Mouse (Mus musculus) 3134 (cell line): ENCODE measurements around the gene Armc2.

Source experiments
- DNase-seq: peaks from one replicate; pipeline ENCODE4 v3.0.0-alpha.2; 2011; ENCODE audit warnings: low spot score; ENCODE audit not compliant: insufficient read length; ENCODE audit errors: extremely low read depth

Gene Armc2

DNA sequence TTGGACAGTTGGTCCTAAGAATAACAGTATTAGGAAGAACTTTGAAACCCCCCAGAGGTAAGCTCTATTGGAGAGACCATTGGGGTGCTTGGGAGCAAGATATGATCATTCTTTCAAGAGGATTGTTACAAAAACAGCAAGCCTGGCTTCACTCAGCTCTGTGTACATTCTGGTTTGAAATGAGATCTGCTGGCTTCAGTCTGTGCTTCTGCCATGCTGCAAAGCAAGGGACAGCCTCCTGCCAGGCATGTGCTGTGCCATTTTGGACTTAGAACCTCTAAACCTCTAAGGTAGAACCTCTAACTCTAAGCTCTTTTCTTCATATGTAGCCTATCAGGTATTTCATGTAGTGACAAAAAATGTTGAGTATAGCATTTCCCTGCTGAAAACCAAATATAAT, 142.6 kb downstream of the Armc2 start:
- DNase-seq = no peak

DNA sequence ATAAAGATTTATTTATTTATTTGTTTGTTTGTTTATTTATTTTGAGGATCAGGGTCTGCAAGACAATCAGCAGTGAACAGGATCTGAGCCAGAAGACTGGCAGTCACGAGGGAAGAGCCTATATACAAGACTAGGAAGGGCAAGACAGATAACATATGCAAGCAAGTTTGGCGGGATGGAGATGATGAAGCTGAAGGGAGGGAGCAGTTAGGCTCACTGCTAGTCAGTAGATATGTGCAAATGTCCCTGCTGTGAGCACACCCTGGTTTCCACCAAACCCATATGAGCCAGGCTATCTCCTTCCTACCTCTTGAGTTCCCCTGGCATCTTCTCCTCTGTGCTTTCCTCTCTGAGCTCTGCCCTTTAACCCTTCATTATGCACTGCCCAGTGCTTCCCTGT, 146.7 kb downstream of the Armc2 start:
- DNase-seq = no peak

DNA sequence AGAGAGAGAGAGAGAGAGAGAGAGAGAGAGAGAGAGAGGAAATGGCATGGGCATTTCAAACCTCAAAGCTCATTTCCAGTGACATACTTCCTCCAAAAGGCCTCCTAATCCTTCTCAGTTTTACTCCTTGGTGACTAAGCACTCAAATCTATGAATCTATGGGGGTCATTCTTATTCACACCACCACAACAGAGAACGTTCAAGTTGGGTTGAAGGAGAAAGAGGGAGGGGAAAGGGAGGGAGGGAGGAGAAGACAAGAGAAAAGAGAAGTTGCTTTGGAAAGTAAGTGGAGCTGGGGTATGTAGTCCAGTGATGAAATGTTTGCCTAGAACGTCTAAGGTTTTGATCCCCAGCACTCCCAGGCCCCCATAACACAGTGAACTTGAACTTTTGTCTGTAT, 148.1 kb downstream of the Armc2 start:
- no peak for DNase-seq

DNA sequence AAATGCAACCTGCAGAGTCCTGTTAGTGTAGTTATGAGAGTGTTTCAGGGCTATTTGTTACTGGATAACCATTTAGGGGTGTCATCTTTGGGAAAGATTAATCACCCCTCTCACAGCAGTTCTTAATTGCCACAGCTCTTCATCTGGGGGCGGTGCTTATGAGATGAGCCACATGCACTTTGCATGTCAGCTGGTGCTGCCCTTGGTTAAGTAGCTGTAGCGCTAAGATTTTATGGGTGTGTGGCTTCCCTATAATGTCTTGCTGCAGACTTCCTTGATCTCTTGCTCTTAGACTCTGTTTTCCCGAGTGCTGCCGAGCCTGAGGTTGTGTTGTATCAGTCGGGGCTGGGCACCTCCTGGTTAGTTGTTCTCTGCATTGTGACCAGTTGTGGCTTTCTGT, 150.3 kb downstream of the Armc2 start:
- no peak for DNase-seq

DNA sequence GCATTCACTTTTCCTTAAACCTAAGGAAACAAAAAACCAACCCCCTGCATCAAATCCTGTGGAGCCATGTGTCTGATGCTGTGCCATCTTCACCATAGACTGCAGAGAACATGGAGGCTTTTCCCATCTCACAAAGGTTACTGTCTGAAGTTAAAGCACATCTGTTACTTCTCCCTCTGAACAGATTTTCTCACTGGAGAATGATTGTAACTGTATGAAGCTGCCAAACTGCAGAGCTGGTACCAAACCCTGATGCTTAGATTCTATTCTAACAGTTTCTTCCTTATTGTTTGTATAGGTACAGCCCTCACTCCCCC, 151.4 kb downstream of the Armc2 start:
- DNase-seq = no peak

DNA sequence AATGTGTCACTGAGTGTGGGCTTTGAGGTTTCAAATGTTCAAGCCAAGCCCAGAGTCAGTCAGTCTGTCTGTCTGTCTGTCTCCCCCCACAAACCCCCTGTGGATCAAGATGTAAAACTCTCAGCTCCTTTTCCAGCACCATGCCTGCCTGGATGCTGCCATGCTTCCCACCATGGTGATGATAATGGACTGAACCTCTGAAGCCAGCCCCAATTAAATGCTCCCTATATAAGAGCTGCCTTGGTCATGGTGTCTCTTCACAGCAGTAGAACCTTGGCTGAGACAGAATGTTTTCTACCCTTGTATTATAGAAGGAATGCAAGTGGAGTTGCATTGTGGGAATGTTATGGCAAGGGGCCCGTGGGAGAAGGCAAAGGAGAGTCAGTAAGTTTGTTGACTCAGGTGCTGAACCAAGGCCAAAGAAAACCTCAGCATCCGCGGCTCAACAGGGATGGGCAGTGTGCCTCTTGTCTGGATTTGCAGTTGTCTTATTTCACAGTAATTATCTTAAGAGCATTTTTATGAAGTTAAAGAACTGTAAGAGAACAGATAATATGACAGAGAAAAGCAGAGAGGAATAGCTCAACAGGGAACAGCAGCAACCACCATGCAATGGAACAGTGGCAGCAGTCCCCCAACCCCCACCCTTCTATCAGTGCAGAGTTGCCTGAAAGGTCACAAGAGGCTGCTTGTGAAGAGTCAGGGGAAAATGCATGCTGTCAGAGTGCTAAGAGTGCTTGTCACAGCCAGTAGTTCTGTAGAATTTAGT, 152.0 kb downstream of the Armc2 start:
- DNase-seq = peak; percentile 69
